Mouse (Mus musculus) lung, embryonic 16.5 days (tissue): Measurements from ENCODE around the gene Acat3. TPM values are rescaled to one million over a fixed set of nuclear protein-coding genes. Genes with fewer than 3 reads are reported as not detected.

Source experiments
- ATAC-seq: fragments of 200-750 bp; cut with Nextera tagmentation; 2 replicates; pipeline ENCODE4 v1.8.0; 2017; ENCODE audit warnings: low read depth, mild to moderate bottlenecking, moderate library complexity
- H3K27ac ChIP-seq: fragments of 300-500 bp; sonication (generic); 2 replicates; pipeline ENCODE4 v1.5.1; 2014; ENCODE audit warnings: mild to moderate bottlenecking, control low read depth, low read length
- H3K27me3 ChIP-seq: fragments of 300-500 bp; sonication (generic); 2 replicates; pipeline ENCODE4 v1.6.1; 2014; ENCODE audit warnings: low read depth, low read length, mixed read lengths; ENCODE audit not compliant: control insufficient read depth, insufficient read depth
- H3K36me3 ChIP-seq: fragments of 300-500 bp; sonication (generic); 2 replicates; pipeline ENCODE4 v1.6.1; 2014; ENCODE audit warnings: low read length; ENCODE audit not compliant: control insufficient read depth, insufficient read depth
- H3K4me1 ChIP-seq: fragments of 300-500 bp; sonication (generic); replicated peaks from 2 replicates; pipeline ENCODE4 v1.6.1; 2014; ENCODE audit warnings: low read length, mixed read lengths; ENCODE audit not compliant: control insufficient read depth, insufficient read depth
- H3K4me2 ChIP-seq: fragments of 300-500 bp; sonication (generic); 2 replicates; pipeline ENCODE4 v1.6.1; 2014; ENCODE audit warnings: low read depth, low read length, control low read depth
- H3K4me3 ChIP-seq: fragments of 300-500 bp; sonication (generic); 2 replicates; pipeline ENCODE4 v1.5.1; 2014; ENCODE audit warnings: mild to moderate bottlenecking, low read length, control low read depth
- H3K9ac ChIP-seq: fragments of 300-500 bp; sonication (generic); 2 replicates; pipeline ENCODE4 v1.6.1; 2014; ENCODE audit warnings: low read length, control low read depth
- H3K9me3 ChIP-seq: fragments of 300-500 bp; sonication (generic); 2 replicates; pipeline ENCODE4 v1.6.1; 2016; ENCODE audit warnings: low read length; ENCODE audit not compliant: control insufficient read depth
- WGBS: fragments of 180-500 bp; shearing (Covaris S2); extraction: QIAGEN DNeasy Blood & Tissue Kit; methylation state at CpG from one replicate; pipeline ENCODE4 v1.1.7; 2014; 5-methylcytosine and 5-hydroxymethylcytosine counted together
- polyA plus RNA-seq: library from polyadenylated mRNA; unstranded; fragments of >200 nt; fragmentation: Nextera tagmentation; extraction: Ambion mirVana; gene quantifications from 2 replicates; pipeline ENCODE4 v1.2.1, GENCODE M21; 2015

Gene Acat3
- polyA plus RNA-seq, 1 experiment from 2014 or later: 0.87 TPM

DNA sequence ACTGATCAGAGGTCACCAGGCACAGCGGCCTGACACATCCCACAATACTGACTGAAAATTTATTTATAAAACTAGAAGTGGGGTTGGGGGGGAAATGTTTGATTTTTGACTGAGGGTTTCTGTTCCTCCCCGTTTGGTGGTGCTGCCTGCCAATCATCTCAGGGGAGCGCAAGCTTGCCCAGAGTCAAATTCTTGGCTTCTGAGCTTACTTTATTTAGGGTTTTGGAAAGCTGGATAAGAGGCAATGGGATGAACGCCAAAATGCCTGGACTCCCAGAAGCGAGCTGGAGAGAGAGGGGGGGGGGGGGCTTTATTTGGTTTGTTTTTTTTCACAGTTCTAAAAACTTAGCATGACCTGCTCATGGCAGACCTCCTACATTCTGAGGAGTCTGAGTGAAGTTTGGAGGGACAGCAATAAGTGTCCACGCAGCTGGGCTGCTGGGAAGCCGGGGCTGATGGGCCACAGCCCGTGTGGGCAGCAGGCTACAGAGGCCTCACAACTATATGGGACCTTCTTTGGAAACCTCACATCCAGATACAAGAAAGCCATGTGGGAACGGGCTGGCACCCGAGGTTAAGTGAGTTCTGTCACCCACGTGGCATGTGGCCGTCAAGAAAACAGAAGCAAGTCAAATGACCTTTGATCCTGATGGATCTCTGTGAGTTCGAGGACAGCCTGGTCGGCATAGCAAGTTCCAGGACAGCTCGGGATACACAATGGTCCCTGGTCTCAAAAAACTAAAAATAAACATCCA lies 53.2 kb downstream of the Acat3 start:
- no peaks in the 10 kb centered on the region for H3K27me3 ChIP-seq
- peak overlapping the region; percentile 48 for H3K27ac ChIP-seq
- no peak overlapping the region for H3K4me3 ChIP-seq
- H3K4me2 ChIP-seq: no peak overlapping the region
- 40% methylated on average over 15 of the region's 15 CpGs for WGBS
- H3K4me1 ChIP-seq: peaks cover 5% of the 10 kb centered on the region
- no peaks in the 10 kb centered on the region for H3K36me3 ChIP-seq
- H3K9ac ChIP-seq: no peak overlapping the region
- no peaks in the 10 kb centered on the region for H3K9me3 ChIP-seq
- peak; percentile 65 for ATAC-seq

DNA sequence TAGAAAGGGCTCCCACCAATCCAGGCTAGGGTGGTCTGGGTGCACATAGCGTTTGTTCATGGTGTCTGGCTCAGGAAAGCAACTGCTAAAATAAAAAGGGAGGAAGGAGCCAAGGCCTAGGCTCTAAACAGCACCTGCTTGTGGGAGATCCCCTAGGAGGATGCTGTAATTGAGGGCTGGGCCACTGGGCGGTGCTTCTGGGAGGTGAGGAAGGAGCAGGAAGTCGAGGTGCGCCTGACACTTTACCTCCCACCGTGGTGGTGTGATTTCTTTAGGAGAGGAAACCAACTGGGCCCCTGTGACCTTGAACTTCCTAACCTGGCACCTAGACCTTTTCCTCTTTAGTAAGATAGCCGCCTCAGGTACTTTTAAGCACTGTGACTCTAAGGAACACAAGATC lies 53.8 kb downstream of the Acat3 start:
- no peak overlapping the region for H3K4me2 ChIP-seq
- peaks cover 5% of the 10 kb centered on the region for H3K4me1 ChIP-seq
- H3K4me3 ChIP-seq: no peak overlapping the region
- H3K27ac ChIP-seq: no peak overlapping the region; the same call in 1 of the 2 replicates
- no peaks in the 10 kb centered on the region for H3K27me3 ChIP-seq
- H3K9me3 ChIP-seq: no peaks in the 10 kb centered on the region
- no peaks in the 10 kb centered on the region for H3K36me3 ChIP-seq
- WGBS: 38% methylated on average over 6 of the region's 6 CpGs
- no peak overlapping the region for H3K9ac ChIP-seq
- peak; percentile 36; the same call in 1 of the 2 replicates for ATAC-seq

DNA sequence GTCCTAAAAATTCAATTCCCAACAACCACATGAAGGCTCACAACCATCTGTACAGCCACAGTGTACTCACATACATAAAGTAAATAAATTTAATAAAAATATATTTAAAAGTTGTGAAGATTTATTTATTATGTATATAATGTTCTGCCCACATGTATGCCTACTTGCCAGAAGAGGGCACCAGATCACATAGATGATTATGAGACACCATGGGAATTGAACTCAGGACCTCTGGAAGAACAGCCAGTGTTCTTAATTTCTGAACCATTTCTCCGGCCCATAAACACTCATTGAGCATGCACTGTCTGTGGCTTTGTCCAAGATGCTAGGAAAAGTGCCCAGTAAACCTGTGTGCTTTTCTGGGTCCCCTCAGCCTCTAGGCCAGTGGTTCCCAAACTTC lies 59.2 kb downstream of the Acat3 start:
- no peak overlapping the region for H3K27ac ChIP-seq
- WGBS: 85% methylated on average over 1 of the region's 1 CpGs
- peaks cover 4% of the 10 kb centered on the region; the same call in 1 of the 2 replicates for H3K4me1 ChIP-seq
- ATAC-seq: no peak
- no peaks in the 10 kb centered on the region for H3K27me3 ChIP-seq
- H3K4me3 ChIP-seq: no peak overlapping the region
- H3K4me2 ChIP-seq: no peak overlapping the region
- no peaks in the 10 kb centered on the region for H3K36me3 ChIP-seq
- H3K9ac ChIP-seq: no peak overlapping the region
- H3K9me3 ChIP-seq: no peaks in the 10 kb centered on the region

GRCm38 (mm10) chr17:12880178-12880577 lies 60.2 kb downstream of the Acat3 start:
- Histone ChIP-seq H3K4me2 (peak overlapping the region; percentile 55), H3K27ac (no peak overlapping the region), H3K9ac (peak overlapping the region; percentile 49), H3K4me3 (peak overlapping the region; percentile 29), H3K36me3 (no peaks in the 10 kb centered on the region), H3K4me1 (peaks cover 4% of the 10 kb centered on the region; the same call in 1 of the 2 replicates), H3K9me3 (no peaks in the 10 kb centered on the region), H3K27me3 (no peaks in the 10 kb centered on the region)
- peak; percentile 87 for ATAC-seq
- WGBS: 2% methylated on average over 14 of the region's 14 CpGs

- ATAC-seq: no peak
- WGBS: 70% methylated on average over 5 of the region's 5 CpGs
- Histone ChIP-seq H3K36me3 (no peaks in the 10 kb centered on the region), H3K4me2 (no peak within 1 kb of the TSS), H3K27ac (no peak within 1 kb of the TSS), H3K27me3 (peaks cover 4% of the 10 kb centered on the region; the same call in 1 of the 2 replicates), H3K9me3 (no peaks in the 10 kb centered on the region), H3K4me1 (peaks cover 4% of the 10 kb centered on the region; the same call in 1 of the 2 replicates), H3K9ac (no peak within 1 kb of the TSS), H3K4me3 (no peak within 1 kb of the TSS)
Observed at GRCm38 (mm10) chr17:12875734-12876133, 64.7 kb downstream of the Acat3 start, which contains the start of gene Mrgprh. Mrgprh (plus strand) TSS chr17:12876034.

Other genes starting within 250 kb of the Acat3 start
- gene Igf2r, start 170.9 kb downstream of the Acat3 start, polyA plus RNA-seq: 59.0 and 64.4 TPM in 2 replicates
- gene Mas1, start 72.5 kb downstream of the Acat3 start, polyA plus RNA-seq: 0.25 and 0.40 TPM in 2 replicates
- gene Mrgprh, start 64.6 kb downstream of the Acat3 start, polyA plus RNA-seq: not detected in 2 replicates
- 0.69 and 1.2 TPM in 2 replicates for gene Pnldc1, start 30.4 kb downstream of the Acat3 start, polyA plus RNA-seq
- 344 and 362 TPM in 2 replicates for gene Tcp1, start 24.9 kb downstream of the Acat3 start, polyA plus RNA-seq
- gene Mrpl18, start 24.3 kb downstream of the Acat3 start, polyA plus RNA-seq: 135 and 139 TPM in 2 replicates
- gene Acat2, start 20.1 kb upstream of the Acat3 start, polyA plus RNA-seq: 83.8 and 91.4 TPM in 2 replicates
- gene Wtap, start 53.6 kb upstream of the Acat3 start, polyA plus RNA-seq: 126 and 128 TPM in 2 replicates
- gene Sod2, start 66.2 kb upstream of the Acat3 start, polyA plus RNA-seq: 102 and 116 TPM in 2 replicates
- gene Gpr31b, start 111.7 kb upstream of the Acat3 start, polyA plus RNA-seq: not detected in 2 replicates
- 0.11 TPM in 1 of 2 replicates, not detected in the other for gene Tcp10b, start 120.5 kb upstream of the Acat3 start, polyA plus RNA-seq
- gene Unc93a, start 191.2 kb upstream of the Acat3 start, polyA plus RNA-seq: not detected in 2 replicates